Mouse (Mus musculus): ENCODE data around the gene Dennd1b.

Dennd1b gene

GRCm38 (mm10) chr1:138996663-138997062, 33.4 kb downstream of the Dennd1b start:
- in situ Hi-C loops (cut with MboI; ENCODE audit: low pct_unique_long_range_greater_than_20kb in 1 of 2, low sequenced_read_pairs in 2 of 2, unreplicated experiment in 1 of 2) = no loop called here

- in situ Hi-C loops (cut with MboI; ENCODE audit: low pct_unique_long_range_greater_than_20kb in 1 of 2, low sequenced_read_pairs in 2 of 2, unreplicated experiment in 1 of 2) = no loop called here
Measured at GRCm38 (mm10) chr1:139000675-139001379, 37.6 kb downstream of the Dennd1b start.

GRCm38 (mm10) chr1:139003503-139003902, 40.3 kb downstream of the Dennd1b start:
- in situ Hi-C loops (cut with MboI; ENCODE audit: low pct_unique_long_range_greater_than_20kb in 1 of 2, low sequenced_read_pairs in 2 of 2, unreplicated experiment in 1 of 2) = no loop called here

DNA sequence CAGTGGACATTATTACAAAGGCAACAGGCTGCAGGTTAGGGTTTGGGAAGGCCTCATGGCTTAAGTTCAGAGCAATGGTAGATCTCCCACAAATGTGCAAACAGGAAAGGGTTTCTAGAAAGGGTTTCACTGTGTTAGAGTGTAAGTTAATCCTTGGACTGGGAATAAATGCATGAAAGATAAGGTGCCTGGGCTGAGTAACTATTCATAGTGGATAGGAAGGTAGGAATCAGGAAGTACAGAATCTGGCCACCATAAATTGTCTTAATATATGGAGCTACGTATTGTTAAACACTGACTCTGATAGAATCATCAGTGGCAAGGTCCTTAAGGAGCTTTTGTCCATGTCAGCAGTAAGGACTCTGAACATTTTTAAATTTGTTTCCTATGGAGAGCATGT, 42.8 kb downstream of the Dennd1b start:
- in situ Hi-C loops (cut with MboI; ENCODE audit: low pct_unique_long_range_greater_than_20kb in 1 of 2, low sequenced_read_pairs in 2 of 2, unreplicated experiment in 1 of 2) = no loop called here

GRCm38 (mm10) chr1:139007475-139007874, 44.2 kb downstream of the Dennd1b start:
- in situ Hi-C loops (cut with MboI; ENCODE audit: low pct_unique_long_range_greater_than_20kb in 1 of 2, low sequenced_read_pairs in 2 of 2, unreplicated experiment in 1 of 2) = no loop called here

- in situ Hi-C loops (cut with MboI; ENCODE audit: low pct_unique_long_range_greater_than_20kb in 1 of 2, low sequenced_read_pairs in 2 of 2, unreplicated experiment in 1 of 2) = no loop called here
Measured at GRCm38 (mm10) chr1:139015118-139015788, 52.0 kb downstream of the Dennd1b start.

GRCm38 (mm10) chr1:139021298-139021697, 58.1 kb downstream of the Dennd1b start:
- in situ Hi-C loops (cut with MboI; ENCODE audit: low pct_unique_long_range_greater_than_20kb in 1 of 2, low sequenced_read_pairs in 2 of 2, unreplicated experiment in 1 of 2) = no loop called here

DNA sequence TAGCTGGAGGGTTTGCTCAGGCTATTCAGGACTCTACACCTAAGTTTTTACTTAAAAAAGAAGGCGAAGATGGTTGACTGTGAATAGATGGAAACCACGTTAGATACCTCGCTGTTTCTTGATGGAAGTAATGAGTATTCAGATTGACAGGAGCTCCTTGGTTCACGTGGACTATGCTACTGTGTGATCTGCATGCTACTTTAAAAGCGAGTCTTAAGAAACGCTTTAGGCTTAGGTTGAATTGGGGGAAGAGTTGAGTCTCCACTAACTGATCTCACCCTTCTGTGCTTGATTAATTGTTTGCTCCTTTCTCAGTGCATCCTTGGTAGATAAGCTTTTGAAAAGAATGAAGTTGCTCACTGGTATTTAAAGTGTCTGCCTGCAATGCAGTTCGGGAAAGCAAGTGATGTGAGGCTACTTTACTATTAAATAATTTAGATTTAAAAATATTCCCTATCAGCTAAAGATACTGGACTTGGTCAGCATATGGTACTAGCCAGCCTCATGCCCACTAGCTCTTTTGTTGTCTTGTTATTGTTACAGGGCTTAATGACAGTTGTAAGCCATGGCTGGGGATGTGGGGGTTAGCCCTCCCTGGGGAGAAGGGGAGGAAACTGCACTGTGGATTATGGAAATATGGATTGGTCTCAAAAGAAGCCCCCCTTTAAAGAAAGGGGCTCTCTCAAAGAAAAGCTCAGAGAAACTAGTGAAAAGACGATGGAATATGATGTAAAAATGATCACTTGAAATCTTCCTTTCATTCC, 62.8 kb downstream of the Dennd1b start:
- in situ Hi-C loops (cut with MboI; ENCODE audit: low pct_unique_long_range_greater_than_20kb in 1 of 2, low sequenced_read_pairs in 2 of 2, unreplicated experiment in 1 of 2) = no loop called here

DNA sequence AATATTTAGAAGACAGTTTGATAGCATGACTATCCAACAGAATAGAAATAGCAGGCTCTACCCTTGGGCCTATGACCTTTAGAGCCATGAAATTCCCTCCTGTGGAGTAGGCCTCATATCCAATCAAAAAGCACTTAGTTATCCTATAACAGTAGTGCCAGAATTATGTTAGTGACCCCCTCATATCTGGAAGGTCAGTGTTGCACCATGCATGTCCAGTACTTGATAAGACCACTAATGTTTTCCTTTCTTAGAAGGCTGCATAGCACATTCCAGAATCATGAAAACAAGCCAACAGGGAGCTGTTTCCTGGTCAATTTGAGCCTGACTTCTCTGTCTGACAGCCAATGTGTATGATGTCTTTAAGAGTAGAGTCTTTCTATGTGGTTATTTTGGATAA, 66.3 kb downstream of the Dennd1b start:
- in situ Hi-C loops (cut with MboI; ENCODE audit: low pct_unique_long_range_greater_than_20kb in 1 of 2, low sequenced_read_pairs in 2 of 2, unreplicated experiment in 1 of 2) = no loop called here

GRCm38 (mm10) chr1:139032411-139032810, 69.2 kb downstream of the Dennd1b start:
- in situ Hi-C loops (cut with MboI; ENCODE audit: low pct_unique_long_range_greater_than_20kb in 1 of 2, low sequenced_read_pairs in 2 of 2, unreplicated experiment in 1 of 2) = no loop called here

DNA sequence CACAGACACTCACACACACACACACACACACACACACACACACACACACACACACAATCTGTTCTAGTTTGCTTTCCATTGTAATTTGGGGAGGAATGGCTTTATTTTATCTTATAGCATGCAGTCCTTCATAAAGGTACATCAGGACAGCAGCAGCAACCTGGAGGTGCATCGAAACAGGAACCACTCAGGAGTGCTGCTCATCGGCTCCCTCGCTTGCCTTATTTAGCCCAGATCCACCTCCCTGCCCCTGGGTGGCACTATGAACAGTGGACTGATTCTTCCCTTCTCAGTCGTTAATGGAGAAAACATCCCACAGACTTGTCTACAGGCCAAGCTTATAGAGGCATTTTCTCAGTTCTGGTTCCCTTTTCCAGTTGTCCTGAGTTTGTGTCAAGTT, 71.9 kb downstream of the Dennd1b start:
- in situ Hi-C loops (cut with MboI; ENCODE audit: low pct_unique_long_range_greater_than_20kb in 1 of 2, low sequenced_read_pairs in 2 of 2, unreplicated experiment in 1 of 2) = no loop called here

- in situ Hi-C loops (cut with MboI; ENCODE audit: low pct_unique_long_range_greater_than_20kb in 1 of 2, low sequenced_read_pairs in 2 of 2, unreplicated experiment in 1 of 2) = no loop called here
Measured at GRCm38 (mm10) chr1:139036302-139036701, 73.1 kb downstream of the Dennd1b start.

GRCm38 (mm10) chr1:139036768-139037507, 73.7 kb downstream of the Dennd1b start:
- in situ Hi-C loops (cut with MboI; ENCODE audit: low pct_unique_long_range_greater_than_20kb in 1 of 2, low sequenced_read_pairs in 2 of 2, unreplicated experiment in 1 of 2) = no loop called here

GRCm38 (mm10) chr1:139038074-139038473, 74.8 kb downstream of the Dennd1b start:
- in situ Hi-C loops (cut with MboI; ENCODE audit: low pct_unique_long_range_greater_than_20kb in 1 of 2, low sequenced_read_pairs in 2 of 2, unreplicated experiment in 1 of 2) = no loop called here

- in situ Hi-C loops (cut with MboI; ENCODE audit: low pct_unique_long_range_greater_than_20kb in 1 of 2, low sequenced_read_pairs in 2 of 2, unreplicated experiment in 1 of 2) = no loop called here
Measured at GRCm38 (mm10) chr1:139038620-139039019, 75.4 kb downstream of the Dennd1b start.

DNA sequence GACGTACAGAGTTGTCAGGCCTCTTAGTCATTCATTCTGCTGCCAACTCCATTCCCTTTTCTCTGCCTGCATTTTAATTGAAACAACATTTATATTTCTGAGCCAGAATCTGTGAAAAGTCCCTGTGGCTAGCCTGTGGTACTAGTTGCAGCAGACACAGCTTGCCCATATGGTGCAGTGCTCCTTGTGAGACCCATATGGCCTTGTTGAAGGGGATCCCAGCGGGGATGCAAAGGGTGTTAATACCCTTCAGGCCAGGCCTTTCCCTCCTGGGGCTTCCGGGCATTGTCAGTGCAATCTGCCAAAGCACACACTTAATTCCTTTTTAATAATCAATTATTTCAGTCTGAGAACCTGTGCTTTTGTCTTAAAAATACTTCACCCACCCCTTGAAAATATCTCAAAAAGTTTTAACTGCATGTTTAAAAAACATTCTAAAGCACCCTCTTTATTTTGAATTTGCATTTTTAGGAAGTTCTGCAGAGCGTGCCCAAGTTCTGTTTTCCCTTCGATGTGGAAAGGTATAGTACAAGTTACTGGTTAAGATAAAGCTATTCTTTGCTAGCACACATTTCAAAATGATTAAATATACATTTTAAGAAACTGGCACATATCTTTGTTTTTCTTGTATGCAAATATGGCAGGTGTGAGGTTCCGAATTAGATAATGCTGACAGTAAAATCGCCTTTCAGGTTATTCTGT, 76.4 kb downstream of the Dennd1b start:
- in situ Hi-C loops (cut with MboI; ENCODE audit: low pct_unique_long_range_greater_than_20kb in 1 of 2, low sequenced_read_pairs in 2 of 2, unreplicated experiment in 1 of 2) = no loop called here

GRCm38 (mm10) chr1:139049075-139049474, 85.8 kb downstream of the Dennd1b start:
- in situ Hi-C loops (cut with MboI; ENCODE audit: low pct_unique_long_range_greater_than_20kb in 1 of 2, low sequenced_read_pairs in 2 of 2, unreplicated experiment in 1 of 2) = no loop called here

DNA sequence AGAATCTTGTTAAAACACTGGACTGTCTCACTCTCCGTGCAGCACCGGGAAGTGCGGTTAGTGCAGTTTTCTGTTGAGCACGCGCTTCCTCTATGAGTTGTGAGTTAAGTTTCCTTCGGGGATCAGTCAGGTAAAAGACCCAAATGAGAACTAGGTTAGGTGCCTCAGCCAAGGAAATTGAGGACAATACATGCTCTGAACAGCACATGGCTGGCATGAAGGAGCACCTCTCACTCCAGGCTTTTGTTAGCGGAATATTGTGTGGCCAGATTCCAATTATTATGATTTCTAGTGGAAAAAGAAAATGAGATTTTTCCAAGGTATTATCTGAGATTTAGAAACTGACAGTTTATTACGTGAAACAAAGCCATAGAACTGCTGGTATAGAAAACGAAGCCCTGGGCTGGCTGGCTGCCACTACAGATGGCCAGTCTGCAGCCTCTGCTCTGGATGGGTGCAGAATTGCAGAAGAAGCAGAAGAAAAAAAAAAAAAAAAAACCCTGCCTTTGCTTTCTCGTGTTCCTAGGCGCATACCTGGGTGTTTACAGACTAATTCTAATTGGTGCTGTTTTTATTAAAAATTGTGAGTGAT, 86.7 kb downstream of the Dennd1b start:
- in situ Hi-C loops (cut with MboI; ENCODE audit: low pct_unique_long_range_greater_than_20kb in 1 of 2, low sequenced_read_pairs in 2 of 2, unreplicated experiment in 1 of 2) = no loop called here
